Mouse (Mus musculus) heart, postnatal 0 days (tissue): ENCODE results near the gene Trem1. TPM values are rescaled to one million over a fixed set of nuclear protein-coding genes. Genes with fewer than 3 reads are reported as not detected.

Experiments
- ATAC-seq: fragments of 200-750 bp; cut with Nextera tagmentation; 2 replicates; pipeline ENCODE4 v1.8.0; 2017; ENCODE audit warnings: low read depth, moderate number of reproducible peaks, moderate library complexity; ENCODE audit not compliant: insufficient read depth
- DNase-seq: peaks from one replicate; pipeline ENCODE4 v3.0.0-alpha.2; 2016; ENCODE audit warnings: low spot score
- H3K27ac ChIP-seq: fragments of 300-500 bp; sonication (generic); 2 replicates; pipeline ENCODE4 v1.5.1; 2014; ENCODE audit warnings: low read depth, mild to moderate bottlenecking
- H3K27me3 ChIP-seq: fragments of 300-500 bp; sonication (generic); 2 replicates; pipeline ENCODE4 v1.6.1; 2014; ENCODE audit warnings: low read length, mixed read lengths; ENCODE audit not compliant: control insufficient read depth, insufficient read depth
- H3K36me3 ChIP-seq: fragments of 300-500 bp; sonication (generic); replicated peaks from 2 replicates; pipeline ENCODE4 v1.6.1; 2014; ENCODE audit warnings: low read length, mixed read lengths; ENCODE audit not compliant: control insufficient read depth, insufficient read depth
- H3K4me1 ChIP-seq: fragments of 300-500 bp; sonication (generic); 2 replicates; pipeline ENCODE4 v1.6.1; 2014; ENCODE audit warnings: antibody characterized with exemption; ENCODE audit not compliant: control insufficient read depth, insufficient read depth
- H3K4me2 ChIP-seq: fragments of 300-500 bp; sonication (generic); 2 replicates; pipeline ENCODE4 v1.6.1; 2014; ENCODE audit warnings: low read depth, mild to moderate bottlenecking, low read length, moderate library complexity
- H3K4me3 ChIP-seq: fragments of 300-500 bp; sonication (generic); 2 replicates; pipeline ENCODE4 v1.5.1; 2014; ENCODE audit warnings: low read depth, low read length
- H3K9ac ChIP-seq: fragments of 300-500 bp; sonication (generic); replicated peaks from 2 replicates; pipeline ENCODE4 v1.6.1; 2014; ENCODE audit warnings: low read depth, low read length, mixed read lengths
- H3K9me3 ChIP-seq: fragments of 300-500 bp; sonication (generic); replicated peaks from 2 replicates; pipeline ENCODE4 v1.6.1; 2016; ENCODE audit warnings: low read length; ENCODE audit not compliant: control insufficient read depth
- CTCF ChIP-seq: IDR thresholded peaks from 2 replicates; pipeline ENCODE4 v1.5.1; 2016; ENCODE audit warnings: antibody characterized with exemption, control low read depth, low read depth
- EP300 ChIP-seq: IDR thresholded peaks from 2 replicates; pipeline ENCODE4 v1.6.1; 2016; ENCODE audit warnings: antibody characterized with exemption, low read depth
- WGBS: fragments of 180-500 bp; shearing (Covaris S2); extraction: QIAGEN DNeasy Blood & Tissue Kit; methylation state at CpG from one replicate; pipeline ENCODE4 v1.1.7; 2014; 5-methylcytosine and 5-hydroxymethylcytosine counted together
- polyA plus RNA-seq: library from polyadenylated mRNA; unstranded; fragments of >200 nt; fragmentation: Nextera tagmentation; extraction: Ambion mirVana; gene quantifications from 2 replicates; pipeline ENCODE4 v1.2.1, GENCODE M21; 2015
- total RNA-seq: library from RNA; depleted of rRNA; stranded (reverse); fragments of >200 nt; gene quantifications from 2 replicates; pipeline ENCODE4 v1.2.3, GENCODE M21; 2014; ENCODE audit warnings: low replicate concordance

Trem1 gene
- total and polyA plus RNA-seq, 2 experiments from 2014 or later, result 0.04 to 1.6 TPM

- no peaks in the 10 kb centered on the region for H3K4me1 ChIP-seq
- TF ChIP-seq CTCF, result no peak
- no peak for TF ChIP-seq EP300
- H3K27ac ChIP-seq, result no peak overlapping the region
- DNase-seq (no peak), ATAC-seq (no peak)
- no peaks in the 10 kb centered on the region for H3K9me3 ChIP-seq
- no peak overlapping the region for H3K9ac ChIP-seq
- no peak overlapping the region for H3K4me3 ChIP-seq
- H3K27me3 ChIP-seq, result no peaks in the 10 kb centered on the region
- WGBS, result 51% methylated on average over 7 of the region's 7 CpGs
- H3K36me3 ChIP-seq, result no peaks in the 10 kb centered on the region
- H3K4me2 ChIP-seq, result no peak overlapping the region
Measured at GRCm38 (mm10) chr17:48275736-48276135, 43.2 kb downstream of the Trem1 start.

GRCm38 (mm10) chr17:48278381-48278780, 45.8 kb downstream of the Trem1 start:
- no peak for ATAC-seq
- DNase-seq, result no peak
- Histone ChIP-seq H3K9me3 (no peaks in the 10 kb centered on the region), H3K4me3 (no peak overlapping the region), H3K9ac (no peak overlapping the region), H3K27ac (no peak overlapping the region), H3K36me3 (no peaks in the 10 kb centered on the region), H3K27me3 (no peaks in the 10 kb centered on the region), H3K4me1 (0 out of 2 replicates have a peak, but pooled peaks cover 5% of the 10 kb centered on the region), H3K4me2 (no peak overlapping the region)
- TF ChIP-seq EP300 (no peak), CTCF (no peak)

GRCm38 (mm10) chr17:48279002-48279401, 46.4 kb downstream of the Trem1 start:
- ATAC-seq (no peak), DNase-seq (no peak)
- Histone ChIP-seq H3K4me1 (0 out of 2 replicates have a peak, but pooled peaks cover 5% of the 10 kb centered on the region), H3K9me3 (no peaks in the 10 kb centered on the region), H3K9ac (no peak overlapping the region), H3K27me3 (no peaks in the 10 kb centered on the region), H3K27ac (no peak overlapping the region), H3K4me3 (no peak overlapping the region), H3K36me3 (no peaks in the 10 kb centered on the region), H3K4me2 (no peak overlapping the region)
- 64% methylated on average over 4 of the region's 4 CpGs for WGBS
- TF ChIP-seq CTCF (no peak), EP300 (no peak)

- Histone ChIP-seq H3K9ac (peak overlapping the region; percentile 15; the same call in 1 of the 2 replicates), H3K27ac (no peak overlapping the region), H3K36me3 (no peaks in the 10 kb centered on the region), H3K4me2 (peak overlapping the region; percentile 53), H3K4me3 (peak overlapping the region; percentile 27), H3K27me3 (no peaks in the 10 kb centered on the region), H3K9me3 (no peaks in the 10 kb centered on the region), H3K4me1 (0 out of 2 replicates have a peak, but pooled peaks cover 5% of the 10 kb centered on the region)
- no peak for ATAC-seq
- 31% methylated on average over 18 of the region's 18 CpGs for WGBS
- no peak for TF ChIP-seq EP300
- TF ChIP-seq CTCF, result no peak
- no peak for DNase-seq
Measured at GRCm38 (mm10) chr17:48280943-48281738, 48.6 kb downstream of the Trem1 start.

- Histone ChIP-seq H3K4me1 (0 out of 2 replicates have a peak, but pooled peaks cover 5% of the 10 kb centered on the region), H3K27ac (no peak overlapping the region), H3K27me3 (no peaks in the 10 kb centered on the region), H3K9ac (peak overlapping the region; percentile 15; the same call in 1 of the 2 replicates), H3K36me3 (no peaks in the 10 kb centered on the region), H3K9me3 (no peaks in the 10 kb centered on the region), H3K4me3 (peak overlapping the region; percentile 27), H3K4me2 (peak overlapping the region; percentile 53)
- WGBS, result 4% methylated on average over 3 of the region's 3 CpGs
- DNase-seq, result no peak
- TF ChIP-seq CTCF (no peak), EP300 (no peak)
- ATAC-seq, result no peak
Measured at GRCm38 (mm10) chr17:48281739-48282085, 49.1 kb downstream of the Trem1 start.

- ATAC-seq (no peak), DNase-seq (no peak)
- WGBS, result 29% methylated on average over 1 of the region's 1 CpGs
- TF ChIP-seq EP300 (no peak), CTCF (peak; percentile 18; the same call in 1 of the 2 replicates)
- no peak overlapping the region for H3K4me2 ChIP-seq
- no peak overlapping the region for H3K4me3 ChIP-seq
- no peak overlapping the region for H3K27ac ChIP-seq
- H3K9me3 ChIP-seq, result 0 out of 2 replicates have a peak, but pooled peaks cover 4% of the 10 kb centered on the region
- H3K9ac ChIP-seq, result no peak overlapping the region
- H3K36me3 ChIP-seq, result no peaks in the 10 kb centered on the region
- 0 out of 2 replicates have a peak, but pooled peaks cover 1% of the 10 kb centered on the region for H3K4me1 ChIP-seq
- no peaks in the 10 kb centered on the region for H3K27me3 ChIP-seq
Measured at GRCm38 (mm10) chr17:48286765-48287164, 54.2 kb downstream of the Trem1 start.
